Mouse (Mus musculus): ENCODE measurements around the gene Sumf2.
"Not testable (repeated sequence)": the region's sequence is repeated elsewhere in the genome, so short reads cannot be mapped to it uniquely, and the experiment has no call there.

The Sumf2 gene

DNA sequence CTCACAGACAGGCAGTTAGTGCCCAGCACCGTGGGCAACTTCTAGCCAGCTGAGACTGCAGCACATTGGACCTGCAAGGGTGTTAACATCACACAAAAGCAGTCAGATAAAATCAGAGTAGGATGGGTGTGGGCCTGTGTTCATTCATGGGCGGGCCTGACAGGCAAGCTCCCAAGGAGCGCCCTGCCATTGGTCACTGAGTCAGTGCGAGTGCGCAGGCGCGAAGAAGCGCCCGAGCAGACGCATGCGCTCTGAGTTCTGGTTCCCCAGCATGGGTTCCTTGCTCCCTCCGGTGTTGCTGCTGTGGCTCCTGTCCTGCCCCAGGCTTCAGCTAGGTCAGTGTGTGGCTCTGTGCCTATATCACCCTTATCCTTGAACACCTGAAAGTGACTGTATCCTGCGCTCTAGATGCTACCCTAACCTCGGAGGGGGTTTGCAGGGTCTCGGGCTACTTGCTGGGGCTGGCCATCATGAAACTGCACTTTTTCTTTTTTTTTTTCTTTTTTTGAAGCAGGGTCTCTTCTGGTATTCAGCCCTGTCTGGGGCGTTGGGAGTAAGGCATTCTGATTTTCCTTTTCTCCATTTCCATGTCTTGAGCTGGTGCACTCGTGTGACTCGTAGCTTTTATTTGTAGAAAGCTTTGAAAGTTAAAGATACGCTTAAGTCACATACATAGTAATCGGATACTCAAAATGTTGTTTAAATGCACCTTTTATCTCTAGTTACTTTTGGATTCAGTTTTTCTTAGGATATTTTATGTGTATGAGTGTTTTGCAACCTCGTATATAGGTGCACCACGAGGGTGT, at the start of gene Sumf2:
Gene Sumf2 (plus strand): TSS at position 235 of the 806 bp plus-strand sequence.
- DNase-seq (ENCODE audit: low spot score), result peak; percentile 90

DNA sequence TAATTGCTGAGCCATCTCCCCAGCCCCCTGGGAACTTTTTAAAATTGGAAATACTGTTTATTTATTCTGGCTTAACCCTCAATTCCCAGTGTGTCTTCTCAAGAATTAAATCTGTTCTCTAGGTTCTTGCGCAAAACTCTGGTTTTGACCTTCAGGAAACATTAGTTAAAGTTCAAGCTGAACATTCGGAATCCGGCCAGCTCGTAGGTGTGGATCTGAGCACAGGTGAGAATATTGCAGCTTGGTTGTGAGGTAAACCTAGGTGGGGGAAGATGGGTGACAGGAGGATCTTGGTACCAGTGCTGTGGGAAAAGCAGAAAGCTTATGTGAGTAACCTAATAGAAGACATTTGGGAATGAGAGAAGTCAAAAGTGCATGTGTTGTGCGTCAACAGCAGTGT, 1.9 kb upstream of the Sumf2 start:
- no peak for DNase-seq (ENCODE audit: low spot score)

DNA sequence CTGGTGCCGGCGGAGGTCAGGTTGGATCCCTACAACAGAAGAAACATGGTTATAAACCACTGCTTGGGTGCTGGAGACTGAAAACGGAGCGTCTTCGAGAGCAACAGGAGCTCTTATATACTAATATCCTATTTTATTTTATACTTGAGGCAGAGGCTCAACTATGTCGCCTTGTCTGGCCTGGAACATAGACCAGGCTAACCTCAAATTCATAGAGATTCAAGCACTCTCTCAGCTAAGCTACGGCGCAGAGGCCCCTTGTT, 703 bp downstream of the Sumf2 start:
- no peak for DNase-seq (ENCODE audit: low spot score)

DNA sequence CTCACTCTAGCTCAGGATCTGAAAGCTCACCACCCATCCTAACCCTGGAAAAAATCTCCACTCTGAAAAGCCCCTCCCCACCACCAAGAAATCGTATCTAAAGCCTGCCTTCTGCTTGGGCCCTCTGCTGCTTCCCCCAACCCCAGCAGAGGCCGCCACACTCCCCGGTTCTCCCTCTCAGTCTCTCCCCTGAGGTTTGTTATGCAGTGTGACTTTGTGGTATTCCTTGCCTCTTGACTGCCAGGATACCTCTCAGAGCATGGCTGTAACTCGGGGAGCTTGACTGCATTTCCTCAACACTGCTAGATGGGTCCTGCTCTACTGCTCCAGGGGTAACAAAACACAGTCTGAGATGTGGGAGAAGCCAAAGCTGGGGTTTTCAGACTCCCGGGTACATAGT, 8.4 kb downstream of the Sumf2 start:
- DNase-seq (ENCODE audit: low spot score), result no peak

DNA sequence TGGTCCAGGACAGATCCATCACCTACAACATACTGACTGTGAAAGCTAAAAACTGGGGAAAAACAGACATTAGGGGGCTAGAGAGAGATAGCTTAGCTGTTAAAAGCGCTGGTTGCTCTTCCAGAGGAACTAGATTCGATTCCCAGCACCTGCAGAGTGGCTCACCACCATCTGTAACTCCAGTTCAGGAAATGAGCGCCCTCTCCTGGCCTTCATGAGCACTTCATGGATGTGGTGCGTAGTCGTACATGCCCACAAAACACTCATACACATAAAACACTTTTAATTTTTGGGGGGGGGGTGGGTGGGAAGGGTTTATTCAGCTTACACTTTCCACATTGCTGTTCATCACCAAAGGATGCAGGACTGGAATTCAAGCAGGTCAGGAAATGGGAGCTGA, 9.6 kb downstream of the Sumf2 start:
- DNase-seq (ENCODE audit: low spot score), result no peak

DNA sequence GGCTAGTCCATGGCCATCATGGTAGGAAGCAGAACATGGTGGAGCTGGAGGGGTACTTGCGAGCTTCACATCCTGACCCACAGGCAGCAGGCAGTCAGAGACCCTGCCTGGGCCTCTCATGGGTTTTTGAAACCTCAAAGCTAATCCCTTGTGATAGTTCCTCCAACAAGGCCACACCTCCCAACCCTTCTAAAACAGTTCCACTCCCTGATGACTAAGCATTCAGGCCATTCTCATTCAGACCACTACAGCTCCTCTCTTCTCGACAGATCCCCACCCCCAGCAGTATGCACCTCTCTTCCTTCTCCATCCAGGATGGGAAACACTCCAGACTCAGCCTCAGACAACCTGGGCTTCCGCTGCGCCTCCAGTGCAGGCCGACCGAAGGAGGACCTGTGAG, 15.5 kb downstream of the Sumf2 start:
- DNase-seq (ENCODE audit: low spot score), result no peak

DNA sequence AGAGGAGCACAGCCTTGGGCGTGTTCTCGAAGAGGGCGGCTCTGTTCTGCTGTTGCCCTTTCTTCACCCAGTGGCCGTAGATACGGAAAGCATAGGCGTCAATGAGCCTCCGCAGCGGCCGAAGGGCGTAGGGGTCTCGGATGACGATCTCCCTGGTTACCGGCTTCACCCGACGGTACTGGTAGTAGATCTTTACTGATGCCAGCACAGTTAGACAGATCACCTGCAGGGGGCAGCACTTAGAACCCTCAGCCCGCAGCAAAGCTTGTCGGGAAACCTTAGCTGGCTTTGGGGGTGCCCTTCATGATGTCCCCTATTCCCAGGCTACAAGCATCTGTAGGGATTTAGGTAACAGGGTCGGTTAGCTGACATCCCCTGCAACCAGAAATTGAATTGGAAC, 17.7 kb downstream of the Sumf2 start:
- no peak for DNase-seq (ENCODE audit: low spot score)

DNA sequence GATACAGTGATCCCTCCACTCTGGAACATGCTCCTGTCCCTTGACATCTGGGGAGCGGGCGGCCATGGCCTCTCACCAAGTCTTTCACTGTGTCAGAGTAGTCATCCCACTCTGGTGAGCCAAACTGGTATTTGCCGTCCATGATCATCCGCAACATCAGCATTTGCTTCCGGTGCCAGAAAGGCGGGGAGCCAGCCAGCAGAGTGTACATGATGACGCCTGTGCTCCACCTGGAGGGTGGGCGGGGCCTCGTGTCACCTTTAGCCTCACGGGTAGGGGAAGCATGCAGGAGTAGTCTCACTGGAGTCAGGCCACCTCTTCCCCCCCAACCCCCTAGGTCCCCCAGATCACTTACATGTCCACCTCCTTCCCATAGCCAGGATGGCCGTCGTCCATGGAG, 19.1 kb downstream of the Sumf2 start:
- DNase-seq (ENCODE audit: low spot score), result no peak

DNA sequence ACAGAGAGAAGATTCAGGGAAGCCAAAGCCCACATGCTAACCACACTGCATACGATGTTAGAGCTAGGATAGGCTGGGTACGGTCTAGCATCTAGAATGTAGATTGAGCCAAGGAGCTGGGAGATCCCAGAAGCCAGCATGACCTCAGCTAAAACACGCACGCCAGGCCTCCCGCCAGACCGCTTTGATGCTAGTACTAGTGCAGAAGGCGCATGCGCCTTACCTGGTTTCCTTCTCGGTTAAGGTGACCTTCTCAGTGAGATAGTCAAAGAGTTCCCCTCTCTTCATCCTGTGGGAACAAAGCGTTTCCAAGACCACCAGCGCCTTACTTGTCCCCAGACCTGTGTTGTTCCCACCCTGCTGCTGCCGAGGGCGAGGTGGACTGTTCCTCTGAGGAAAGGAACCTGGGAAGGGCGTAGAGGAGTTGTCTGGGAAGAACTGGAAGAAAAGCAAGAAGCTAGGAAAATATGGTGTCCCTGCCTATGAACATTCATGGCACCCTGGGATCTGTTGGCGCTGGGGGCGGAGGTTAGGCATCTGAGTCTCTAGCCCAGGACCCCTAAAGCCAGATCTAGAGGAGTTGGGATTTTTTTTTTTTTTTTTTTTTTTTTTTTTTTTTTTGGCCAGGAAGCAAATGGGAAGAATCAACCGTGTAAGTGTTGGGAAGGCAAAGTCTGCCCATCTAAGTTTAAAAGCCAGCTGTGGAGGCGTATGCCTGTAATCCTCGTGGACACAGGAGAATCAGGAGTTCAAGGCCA, 22.6 kb downstream of the Sumf2 start:
- no peak for DNase-seq (ENCODE audit: low spot score)

DNA sequence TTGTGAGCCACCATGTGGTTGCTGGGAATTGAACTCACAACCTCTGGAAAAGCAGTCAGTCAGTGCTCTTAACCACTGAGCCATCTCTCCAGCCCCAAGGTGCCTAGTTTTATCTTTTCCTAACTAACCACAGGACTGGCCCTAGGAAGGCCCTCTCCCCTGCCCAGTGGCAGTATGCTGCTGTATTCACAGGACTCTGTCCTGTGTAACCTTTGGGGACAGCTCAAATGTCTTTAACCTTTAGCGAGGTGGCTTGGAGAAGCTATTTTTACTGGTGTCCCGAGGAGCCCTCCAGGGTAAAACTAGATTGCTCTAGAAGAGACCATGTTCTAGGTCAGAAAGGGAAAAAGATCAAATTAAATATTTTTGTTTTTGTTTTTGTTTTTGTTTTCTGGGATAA, 24.5 kb downstream of the Sumf2 start:
- DNase-seq (ENCODE audit: low spot score), result no peak

DNA sequence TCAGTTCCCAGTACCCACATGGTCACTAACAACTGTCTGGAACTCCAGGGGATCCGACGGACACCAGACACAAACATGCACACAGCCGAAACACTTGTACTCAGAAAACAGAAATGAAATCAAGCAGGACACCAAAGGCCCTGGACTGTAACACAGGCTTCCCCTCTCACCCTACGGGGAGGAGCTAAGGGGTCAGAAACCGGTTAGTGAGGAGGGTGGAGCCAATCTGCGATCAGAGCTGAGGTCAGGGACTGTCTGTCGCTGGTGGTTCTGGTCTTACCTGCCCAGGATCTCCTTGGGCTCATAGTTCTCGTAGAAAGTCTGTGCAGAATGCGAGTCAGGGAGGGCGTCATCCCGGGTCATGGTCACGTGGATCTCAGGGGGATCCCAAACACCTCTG, 27.2 kb downstream of the Sumf2 start:
- DNase-seq (ENCODE audit: low spot score), result no peak

DNA sequence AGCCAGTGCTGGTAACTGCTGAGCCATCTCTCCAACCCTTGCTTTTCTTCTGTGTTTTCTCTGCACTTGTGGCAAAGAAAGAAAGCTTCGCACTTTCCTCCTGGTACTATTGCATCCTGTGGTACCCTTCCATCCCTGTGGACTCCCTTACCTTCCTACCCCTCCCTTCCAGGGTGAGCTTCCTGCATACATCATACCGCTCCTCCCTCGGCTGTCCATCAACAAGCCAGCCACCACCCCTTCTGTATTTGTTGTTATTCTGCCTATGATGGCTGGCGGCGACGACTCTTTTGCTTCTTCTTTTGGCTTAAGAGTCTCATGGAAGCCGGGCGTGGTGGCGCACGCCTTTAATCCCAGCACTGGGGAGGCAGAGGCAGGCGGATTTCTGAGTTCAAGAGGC, 28.3 kb downstream of the Sumf2 start:
- no peak for DNase-seq (ENCODE audit: low spot score)

DNA sequence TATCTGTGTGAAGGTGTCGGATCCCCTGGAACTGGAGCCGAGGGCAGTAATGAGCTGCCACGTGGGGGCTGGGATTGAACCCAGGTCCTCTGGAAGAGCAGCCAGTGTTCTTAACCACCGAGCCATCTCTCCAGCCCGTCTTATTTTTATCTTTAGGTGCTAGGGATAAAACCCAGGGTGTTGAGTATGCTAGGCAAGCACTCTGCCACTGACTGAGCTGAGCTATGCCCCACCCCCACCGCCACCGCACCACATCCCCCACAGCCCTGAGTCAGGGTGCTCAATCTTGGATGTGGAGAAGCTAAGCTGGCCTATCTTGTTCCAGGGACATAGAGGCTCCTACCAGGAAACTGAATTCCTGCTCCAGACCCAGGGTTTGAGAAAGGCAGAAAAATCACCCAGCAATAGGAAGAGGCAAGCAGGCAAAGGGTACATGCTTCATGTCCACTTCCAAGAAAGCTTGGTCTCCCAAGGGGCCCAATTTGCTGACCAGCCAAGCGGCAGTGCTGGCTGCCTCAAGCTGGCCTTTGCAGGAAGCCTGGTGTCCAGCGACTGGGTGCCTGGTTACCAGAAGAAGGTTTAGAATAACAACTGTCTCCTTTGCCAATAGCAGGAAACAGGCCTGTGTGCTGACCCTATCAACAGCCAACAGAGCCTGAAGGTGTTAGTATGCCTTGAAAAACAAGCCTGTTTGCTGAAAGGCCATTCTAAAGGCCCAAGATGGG, 31.1 kb downstream of the Sumf2 start:
- no peak for DNase-seq (ENCODE audit: low spot score)

DNA sequence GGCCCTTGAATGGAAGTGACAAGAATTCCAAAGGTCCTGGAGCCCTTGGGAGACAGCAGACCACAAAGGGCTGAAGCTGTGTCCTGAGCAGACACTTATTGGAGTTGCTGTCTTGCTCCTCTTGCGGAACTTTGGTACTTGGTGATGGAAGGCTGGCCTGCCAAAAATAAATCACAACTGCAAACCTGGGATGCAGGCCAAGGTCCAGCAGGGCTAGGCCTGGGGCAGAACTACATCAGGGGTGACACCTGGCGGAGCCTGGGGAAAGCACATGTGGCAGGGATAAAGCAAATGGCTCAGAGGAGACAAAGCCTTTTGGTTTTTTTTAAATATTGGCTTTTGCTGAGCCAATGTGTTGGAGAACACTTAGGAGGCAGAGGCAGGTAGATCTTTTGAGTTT, 32.2 kb downstream of the Sumf2 start:
- DNase-seq (ENCODE audit: low spot score), result no peak

DNA sequence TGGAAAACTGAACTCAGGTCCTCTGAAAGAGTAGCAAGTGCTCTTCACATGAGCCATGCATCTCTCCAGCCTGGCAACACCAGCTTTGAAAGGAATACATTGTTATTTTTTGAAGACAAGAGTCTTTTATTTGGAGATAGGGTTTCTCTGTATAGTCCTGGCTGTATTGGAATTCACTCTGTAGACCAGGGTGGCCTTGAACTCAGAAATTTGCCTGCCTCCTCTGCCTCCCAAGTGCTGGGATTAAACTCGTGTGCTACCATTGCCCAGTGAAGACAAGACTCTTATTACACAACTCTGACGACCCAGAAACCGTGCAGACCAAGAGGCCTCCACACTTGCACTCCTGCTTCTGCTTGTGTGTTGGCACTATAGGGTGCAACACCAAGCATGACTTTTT, 33.1 kb downstream of the Sumf2 start:
- DNase-seq (ENCODE audit: low spot score), result no peak

DNA sequence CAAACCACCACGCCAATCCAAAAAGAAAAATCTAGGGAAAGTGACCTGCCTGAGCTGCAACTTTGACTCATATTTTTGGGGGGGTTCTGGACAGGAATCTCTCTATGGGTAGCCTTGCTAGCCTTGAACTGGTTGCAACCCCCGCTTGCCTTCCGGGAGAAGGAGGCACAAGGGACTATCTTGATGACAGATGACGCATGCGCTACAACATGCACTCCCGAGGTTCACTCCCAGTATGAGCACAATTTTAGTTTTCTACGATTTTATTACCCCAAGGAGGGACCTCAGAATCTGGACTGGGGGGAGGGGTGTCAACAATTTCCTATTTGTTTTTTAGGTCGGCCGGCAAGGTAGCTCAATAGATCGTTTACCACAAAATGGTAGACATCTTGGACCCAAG, 39.5 kb downstream of the Sumf2 start:
- DNase-seq (ENCODE audit: low spot score), result no peak

DNA sequence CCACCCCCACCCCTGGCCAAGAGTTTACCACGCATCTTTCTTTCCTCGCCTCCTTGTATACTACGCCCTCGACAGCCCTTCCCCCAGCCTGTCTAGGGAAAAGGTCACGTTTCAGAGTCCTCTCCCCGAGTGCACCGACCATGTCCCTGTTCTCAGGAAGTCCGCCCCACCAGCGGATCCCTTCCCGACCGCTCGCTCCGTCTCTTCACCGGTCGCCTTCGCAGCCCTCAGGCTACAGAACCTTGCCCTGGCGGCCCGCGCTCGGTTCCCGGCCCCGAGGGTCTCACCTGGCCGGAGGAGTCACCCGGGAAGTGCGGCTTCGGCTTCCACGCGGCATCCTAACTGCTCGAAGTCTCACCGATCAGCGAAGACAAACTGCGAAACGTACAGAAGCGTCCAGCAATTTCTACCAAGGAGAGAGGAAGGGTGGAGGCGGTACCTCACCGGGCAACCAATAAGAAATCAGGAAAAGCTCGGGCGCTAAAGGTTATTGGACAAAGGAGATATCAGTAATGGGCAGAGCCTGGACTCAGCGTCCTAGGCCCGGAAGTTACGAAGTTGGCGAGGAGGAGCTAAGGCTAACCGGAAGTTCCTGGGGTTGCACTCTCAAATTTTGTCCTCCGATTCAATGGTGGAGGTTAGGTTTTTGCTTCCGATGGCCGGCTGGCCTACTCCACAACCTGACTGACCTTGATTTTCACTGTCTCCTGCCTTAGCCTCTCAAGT, 40.3 kb downstream of the Sumf2 start, which contains the start of gene Chchd2:
Gene Chchd2 (minus strand): TSS at position 560 of the 726 bp plus-strand sequence.
- DNase-seq (ENCODE audit: low spot score), result peak; percentile 98

DNA sequence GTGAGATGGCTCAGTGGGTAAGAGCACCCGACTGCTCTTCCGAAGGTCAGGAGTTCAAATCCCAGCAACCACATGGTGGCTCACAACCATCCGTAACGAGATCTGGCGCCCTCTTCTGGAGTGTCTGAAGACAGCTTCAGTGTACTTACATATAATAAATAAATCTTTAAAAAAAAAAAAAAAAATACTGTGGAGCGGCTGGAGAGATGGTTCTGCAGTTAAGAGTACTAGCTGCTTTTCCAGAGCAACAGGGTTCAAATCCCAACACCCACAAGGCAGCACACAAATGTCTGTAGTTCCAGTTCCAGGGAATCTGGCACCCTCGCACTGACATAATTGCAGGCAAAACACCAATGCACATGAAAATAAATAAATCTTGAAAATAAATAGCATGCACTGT, 43.6 kb downstream of the Sumf2 start:
- DNase-seq (ENCODE audit: low spot score), result not testable (repeated sequence)

DNA sequence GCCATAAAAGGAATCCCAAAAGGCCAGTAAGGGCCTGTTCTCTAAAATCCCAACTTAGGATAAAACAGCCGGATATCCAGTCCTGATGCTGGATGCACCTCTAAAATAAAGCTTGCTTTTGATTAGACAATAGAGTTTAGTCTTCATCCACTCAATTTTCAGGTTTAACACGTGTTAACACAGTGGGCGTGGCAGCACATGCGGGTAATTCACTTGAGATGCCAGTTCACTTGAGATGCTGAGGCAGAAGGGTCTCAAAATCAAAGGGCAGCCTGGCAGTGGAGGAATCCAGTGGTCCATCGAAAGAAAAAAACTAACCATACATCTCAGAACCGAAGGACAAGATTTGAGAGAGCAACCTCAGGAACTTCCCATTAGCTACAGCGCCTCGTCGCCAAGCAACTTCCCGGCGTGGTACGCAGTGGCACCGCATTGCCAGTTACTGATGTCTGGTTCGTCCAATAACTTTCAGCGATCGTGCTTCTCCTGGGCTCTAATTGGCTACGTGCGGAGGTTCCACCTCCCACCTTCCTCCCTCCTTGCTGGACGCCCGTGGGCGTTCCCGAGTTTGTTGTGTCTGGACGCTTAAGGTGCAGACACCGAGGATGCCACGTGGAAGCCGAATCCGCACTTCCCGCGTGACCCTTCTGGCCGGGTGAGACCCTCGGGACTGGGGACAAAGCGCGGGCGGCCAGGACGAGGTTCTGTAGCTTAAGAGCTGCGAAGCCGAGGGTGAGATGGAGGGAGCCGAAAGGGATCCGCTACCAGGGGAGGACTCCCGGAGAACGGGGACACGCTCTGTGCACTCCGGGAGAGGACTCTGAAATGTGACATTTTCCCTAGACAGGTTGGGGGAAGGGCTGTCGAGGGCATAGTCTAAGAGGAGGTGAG, 48.7 kb downstream of the Sumf2 start, which contains the start of gene Zbed5:
Gene Zbed5 (plus strand): TSS at position 526 of the 891 bp plus-strand sequence.
- DNase-seq (ENCODE audit: low spot score), result peak; percentile 87

DNA sequence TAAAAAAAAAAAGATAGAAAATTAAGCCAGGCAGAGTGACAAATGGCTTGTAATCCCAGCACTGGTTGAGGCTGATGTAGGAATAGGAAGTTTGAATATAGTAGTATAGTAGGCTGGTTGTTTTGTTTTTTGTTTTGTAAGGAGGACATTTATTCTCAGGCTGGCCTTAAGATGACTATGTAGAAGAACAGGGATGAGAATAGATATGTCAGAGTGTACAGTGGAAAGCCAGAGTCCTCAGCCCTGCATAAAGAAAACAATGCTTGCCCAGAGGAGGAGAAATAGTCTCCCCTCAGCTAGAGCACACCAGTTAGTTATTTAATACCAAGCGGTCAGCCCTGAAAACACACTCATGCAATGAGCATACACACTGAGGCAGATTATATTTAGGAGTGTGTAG, 51.7 kb downstream of the Sumf2 start, which contains the start of gene Phkg1:
Gene Phkg1 (minus strand): TSS at position 101 of the 400 bp plus-strand sequence.
- no peak for DNase-seq (ENCODE audit: low spot score)

DNA sequence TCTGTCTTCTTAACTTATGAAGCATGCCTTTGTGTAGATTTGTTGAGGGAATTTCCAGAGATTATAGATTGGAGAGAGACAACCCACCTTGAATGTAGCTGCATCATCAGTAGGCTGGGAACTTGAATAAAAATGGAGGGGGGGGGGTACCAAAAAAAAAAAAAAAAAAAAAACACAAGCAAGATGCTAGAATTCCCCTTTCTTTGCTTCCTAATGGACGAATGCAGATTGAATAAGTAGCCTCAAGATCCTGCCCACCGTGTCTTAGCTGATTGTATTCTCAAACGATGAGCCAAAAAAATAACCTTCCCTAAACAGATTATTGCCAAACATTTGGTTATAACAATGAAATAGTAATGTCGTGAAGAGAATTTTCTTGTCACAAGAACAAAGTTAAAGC, 61.0 kb downstream of the Sumf2 start:
- no peak for DNase-seq (ENCODE audit: low spot score)
